Mouse (Mus musculus): ENCODE data around the gene 4921539E11Rik. TPM values are rescaled to one million over a fixed set of nuclear protein-coding genes. Genes with fewer than 3 reads are reported as not detected.

4921539E11Rik gene
- polyA plus RNA-seq, 1 experiment from 2014 or later: not detected

- Histone ChIP-seq H3K27ac (no peak overlapping the region), H3K36me3 (replicated peaks) (no peaks in the 10 kb centered on the region), H3K9me3 (no peaks in the 10 kb centered on the region), H3K4me1 (no peaks in the 10 kb centered on the region), H3K27me3 (ENCODE audit: poor library complexity, severe bottlenecking) (no peaks in the 10 kb centered on the region), H3K4me3 (no peak overlapping the region)
- DNase-seq (ENCODE audit: extremely low spot score, low spot score): no peak
- WGBS: 85% methylated on average over 7 of the region's 8 CpGs
These were observed 17.6 kb downstream of the 4921539E11Rik start for GRCm38 (mm10) chr4:103273021-103273420.

GRCm38 (mm10) chr4:103269336-103269735, 21.3 kb downstream of the 4921539E11Rik start:
- no peak overlapping the region for H3K4me3 ChIP-seq
- no peaks in the 10 kb centered on the region for H3K36me3 ChIP-seq (replicated peaks)
- no peaks in the 10 kb centered on the region for H3K27me3 ChIP-seq (ENCODE audit: poor library complexity, severe bottlenecking)
- 84% methylated on average over 4 of the region's 4 CpGs for WGBS
- no peak overlapping the region for H3K27ac ChIP-seq
- H3K4me1 ChIP-seq: peaks cover 3% of the 10 kb centered on the region; the same call in 1 of the 2 replicates
- no peak for DNase-seq (ENCODE audit: extremely low spot score, low spot score)
- H3K9me3 ChIP-seq: no peaks in the 10 kb centered on the region

GRCm38 (mm10) chr4:103265166-103265565, 25.5 kb downstream of the 4921539E11Rik start:
- H3K27ac ChIP-seq: no peak overlapping the region
- no peaks in the 10 kb centered on the region for H3K27me3 ChIP-seq (ENCODE audit: poor library complexity, severe bottlenecking)
- no peak for DNase-seq (ENCODE audit: extremely low spot score, low spot score)
- 63% methylated on average over 2 of the region's 2 CpGs for WGBS
- H3K36me3 ChIP-seq (replicated peaks): no peaks in the 10 kb centered on the region
- peaks cover 14% of the 10 kb centered on the region for H3K4me1 ChIP-seq
- H3K9me3 ChIP-seq: no peaks in the 10 kb centered on the region
- H3K4me3 ChIP-seq: no peak overlapping the region

GRCm38 (mm10) chr4:103263812-103264396, 26.8 kb downstream of the 4921539E11Rik start:
- 50% methylated on average over 8 of the region's 8 CpGs for WGBS
- H3K4me1 ChIP-seq: peaks cover 14% of the 10 kb centered on the region
- no peaks in the 10 kb centered on the region for H3K36me3 ChIP-seq (replicated peaks)
- H3K27ac ChIP-seq: no peak overlapping the region
- no peaks in the 10 kb centered on the region for H3K27me3 ChIP-seq (ENCODE audit: poor library complexity, severe bottlenecking)
- no peaks in the 10 kb centered on the region for H3K9me3 ChIP-seq
- no peak overlapping the region for H3K4me3 ChIP-seq
- DNase-seq (ENCODE audit: extremely low spot score, low spot score): no peak

- Histone ChIP-seq H3K27me3 (ENCODE audit: poor library complexity, severe bottlenecking) (no peaks in the 10 kb centered on the region), H3K4me3 (no peak overlapping the region), H3K27ac (no peak overlapping the region), H3K36me3 (replicated peaks) (no peaks in the 10 kb centered on the region), H3K9me3 (no peaks in the 10 kb centered on the region), H3K4me1 (peaks cover 14% of the 10 kb centered on the region)
- DNase-seq (ENCODE audit: extremely low spot score, low spot score): no peak
- 80% methylated on average over 5 of the region's 5 CpGs for WGBS
These were observed 27.3 kb downstream of the 4921539E11Rik start for GRCm38 (mm10) chr4:103263378-103263777.

- H3K27me3 ChIP-seq (ENCODE audit: poor library complexity, severe bottlenecking): no peaks in the 10 kb centered on the region
- no peak overlapping the region for H3K4me3 ChIP-seq
- no peak for DNase-seq (ENCODE audit: extremely low spot score, low spot score)
- no peaks in the 10 kb centered on the region for H3K9me3 ChIP-seq
- no peak overlapping the region for H3K27ac ChIP-seq
- 88% methylated on average over 3 of the region's 3 CpGs for WGBS
- peaks cover 5% of the 10 kb centered on the region for H3K4me1 ChIP-seq
- H3K36me3 ChIP-seq (replicated peaks): no peaks in the 10 kb centered on the region
These were observed 31.8 kb downstream of the 4921539E11Rik start for GRCm38 (mm10) chr4:103258817-103259216.

- Histone ChIP-seq H3K27ac (no peak overlapping the region), H3K4me1 (no peaks in the 10 kb centered on the region), H3K36me3 (replicated peaks) (no peaks in the 10 kb centered on the region), H3K9me3 (no peaks in the 10 kb centered on the region), H3K4me3 (no peak overlapping the region), H3K27me3 (ENCODE audit: poor library complexity, severe bottlenecking) (no peaks in the 10 kb centered on the region)
- 86% methylated on average over 4 of the region's 4 CpGs for WGBS
- DNase-seq (ENCODE audit: extremely low spot score, low spot score): no peak
These were observed 36.8 kb downstream of the 4921539E11Rik start for GRCm38 (mm10) chr4:103253846-103254245.

- 80% methylated on average over 6 of the region's 6 CpGs for WGBS
- Histone ChIP-seq H3K4me1 (no peaks in the 10 kb centered on the region), H3K9me3 (no peaks in the 10 kb centered on the region), H3K4me3 (no peak overlapping the region), H3K36me3 (replicated peaks) (no peaks in the 10 kb centered on the region), H3K27me3 (ENCODE audit: poor library complexity, severe bottlenecking) (no peaks in the 10 kb centered on the region), H3K27ac (no peak overlapping the region)
- DNase-seq (ENCODE audit: extremely low spot score, low spot score): no peak
These were observed 41.1 kb downstream of the 4921539E11Rik start for GRCm38 (mm10) chr4:103249436-103250085.

- Histone ChIP-seq H3K27ac (no peak overlapping the region), H3K4me1 (no peaks in the 10 kb centered on the region), H3K27me3 (ENCODE audit: poor library complexity, severe bottlenecking) (no peaks in the 10 kb centered on the region), H3K4me3 (no peak overlapping the region), H3K36me3 (replicated peaks) (no peaks in the 10 kb centered on the region), H3K9me3 (no peaks in the 10 kb centered on the region)
- WGBS: 71% methylated on average over 2 of the region's 2 CpGs
- DNase-seq (ENCODE audit: extremely low spot score, low spot score): no peak
These were observed 42.9 kb downstream of the 4921539E11Rik start for GRCm38 (mm10) chr4:103247813-103248212.

- H3K4me1 ChIP-seq: no peaks in the 10 kb centered on the region
- 84% methylated on average over 3 of the region's 3 CpGs for WGBS
- H3K4me3 ChIP-seq: no peak overlapping the region
- no peaks in the 10 kb centered on the region for H3K9me3 ChIP-seq
- H3K36me3 ChIP-seq (replicated peaks): no peaks in the 10 kb centered on the region
- H3K27ac ChIP-seq: no peak overlapping the region
- H3K27me3 ChIP-seq (ENCODE audit: poor library complexity, severe bottlenecking): no peaks in the 10 kb centered on the region
- no peak for DNase-seq (ENCODE audit: extremely low spot score, low spot score)
These were observed 43.4 kb downstream of the 4921539E11Rik start for GRCm38 (mm10) chr4:103247249-103247648.

- WGBS: 38% methylated on average over 2 of the region's 2 CpGs
These were observed 58.5 kb downstream of the 4921539E11Rik start for GRCm38 (mm10) chr4:103232156-103232555.

GRCm38 (mm10) chr4:103222854-103223253, 67.8 kb downstream of the 4921539E11Rik start:
- 50% methylated on average over 9 of the region's 9 CpGs for WGBS
- Histone ChIP-seq H3K4me1 (peaks cover 17% of the 10 kb centered on the region), H3K36me3 (replicated peaks) (no peaks in the 10 kb centered on the region), H3K4me3 (no peak overlapping the region), H3K27me3 (ENCODE audit: poor library complexity, severe bottlenecking) (no peaks in the 10 kb centered on the region), H3K9me3 (no peaks in the 10 kb centered on the region), H3K27ac (no peak overlapping the region)
- DNase-seq (ENCODE audit: extremely low spot score, low spot score): no peak

More at GRCm38 (mm10) chr4:103232156-103232555, 58.5 kb downstream of the 4921539E11Rik start:
- Histone ChIP-seq H3K27ac (no peak overlapping the region), H3K4me3 (no peak overlapping the region), H3K9me3 (peaks cover 4% of the 10 kb centered on the region; the same call in 1 of the 2 replicates), H3K27me3 (ENCODE audit: poor library complexity, severe bottlenecking) (no peaks in the 10 kb centered on the region), H3K4me1 (no peaks in the 10 kb centered on the region), H3K36me3 (replicated peaks) (no peaks in the 10 kb centered on the region)
- DNase-seq (ENCODE audit: extremely low spot score, low spot score): no peak

- Histone ChIP-seq H3K4me1 (peaks cover 17% of the 10 kb centered on the region), H3K9me3 (no peaks in the 10 kb centered on the region), H3K27me3 (ENCODE audit: poor library complexity, severe bottlenecking) (no peaks in the 10 kb centered on the region), H3K4me3 (no peak overlapping the region), H3K27ac (no peak overlapping the region), H3K36me3 (replicated peaks) (no peaks in the 10 kb centered on the region)
- DNase-seq (ENCODE audit: extremely low spot score, low spot score): no peak
- WGBS: 83% methylated on average over 6 of the region's 6 CpGs
These were observed 68.9 kb downstream of the 4921539E11Rik start for GRCm38 (mm10) chr4:103221789-103222188.
